Mouse (Mus musculus) limb, embryonic 10.5 days (tissue): ENCODE data around the gene Spag6. TPM values are rescaled to one million over a fixed set of nuclear protein-coding genes. Genes with fewer than 3 reads are reported as not detected.

Experiments used
- DNase-seq: peaks from one replicate; pipeline ENCODE4 v3.0.0-alpha.2; 2017; ENCODE audit warnings: low spot score
- H3K27ac ChIP-seq: fragments of 300-500 bp; sonication (generic); 2 replicates; pipeline ENCODE4 v1.5.1; 2016; ENCODE audit warnings: mild to moderate bottlenecking
- H3K27me3 ChIP-seq: fragments of 300-500 bp; sonication (generic); 2 replicates; pipeline ENCODE4 v1.6.1; 2016; ENCODE audit warnings: low read depth, mild to moderate bottlenecking; ENCODE audit not compliant: poor library complexity, severe bottlenecking
- H3K36me3 ChIP-seq: fragments of 300-500 bp; sonication (generic); 2 replicates; pipeline ENCODE4 v1.6.1; 2016; ENCODE audit warnings: mild to moderate bottlenecking, moderate library complexity
- H3K4me1 ChIP-seq: fragments of 300-500 bp; sonication (generic); 2 replicates; pipeline ENCODE4 v1.6.1; 2016
- H3K4me3 ChIP-seq: fragments of 300-500 bp; sonication (generic); 2 replicates; pipeline ENCODE4 v1.5.1; 2016; ENCODE audit warnings: mild to moderate bottlenecking, moderate library complexity
- H3K9me3 ChIP-seq: fragments of 300-500 bp; sonication (generic); replicated peaks from 2 replicates; pipeline ENCODE4 v1.6.1; 2016; ENCODE audit warnings: mild to moderate bottlenecking
- WGBS: fragments of 180-500 bp; shearing (Covaris S2); methylation state at CpG from one replicate; pipeline ENCODE4 v1.1.7; 2016; 5-methylcytosine and 5-hydroxymethylcytosine counted together
- polyA plus RNA-seq: library from polyadenylated mRNA; unstranded; fragments of >200 nt; fragmentation: Nextera tagmentation; extraction: Ambion mirVana; gene quantifications from 2 replicates; pipeline ENCODE4 v1.2.1, GENCODE M21; 2016

Spag6 gene
- polyA plus RNA-seq, 1 experiment from 2014 or later: not detected

- WGBS: under 1% methylated on average over 56 of the region's 56 CpGs
- H3K4me3 ChIP-seq: peak overlapping the region; percentile 70
- H3K36me3 ChIP-seq: no peaks in the 10 kb centered on the region
- H3K4me1 ChIP-seq: peaks cover 11% of the 10 kb centered on the region
- peak; percentile 89 for DNase-seq
- H3K9me3 ChIP-seq: no peaks in the 10 kb centered on the region
- peaks cover 37% of the 10 kb centered on the region for H3K27me3 ChIP-seq
- peak overlapping the region; percentile 98 for H3K27ac ChIP-seq
These were observed 73.1 kb downstream of the Spag6 start for GRCm38 (mm10) chr2:18766821-18767541.

- Histone ChIP-seq H3K4me1 (peaks cover 11% of the 10 kb centered on the region), H3K27ac (no peak overlapping the region), H3K36me3 (no peaks in the 10 kb centered on the region), H3K4me3 (no peak overlapping the region), H3K9me3 (no peaks in the 10 kb centered on the region), H3K27me3 (peaks cover 51% of the 10 kb centered on the region)
- 96% methylated on average over 2 of the region's 2 CpGs for WGBS
- DNase-seq: no peak
These were observed 74.6 kb downstream of the Spag6 start for GRCm38 (mm10) chr2:18768414-18768813.

DNA sequence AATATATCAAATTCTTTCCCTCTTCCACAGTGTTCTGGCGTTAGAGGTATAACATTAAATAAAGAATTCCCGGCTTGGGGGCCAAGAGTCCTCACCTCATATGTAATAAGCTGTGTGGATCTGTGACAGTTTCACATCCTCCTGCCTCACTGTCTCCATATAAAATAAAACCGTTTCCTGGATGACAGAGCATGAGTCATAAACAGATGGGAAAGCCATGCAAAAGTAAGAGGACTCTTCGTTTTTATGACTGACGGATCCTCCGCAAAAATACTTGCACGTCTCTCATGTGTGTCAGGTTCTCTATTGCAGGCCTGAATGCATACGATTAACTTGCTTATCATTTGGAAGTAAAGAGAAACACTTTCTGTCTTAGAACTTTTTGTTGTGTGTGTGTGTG, 78.6 kb downstream of the Spag6 start:
- H3K4me3 ChIP-seq: no peak overlapping the region
- no peak overlapping the region for H3K27ac ChIP-seq
- no peak for DNase-seq
- no peaks in the 10 kb centered on the region for H3K4me1 ChIP-seq
- WGBS: 90% methylated on average over 8 of the region's 8 CpGs
- H3K27me3 ChIP-seq: peaks cover 82% of the 10 kb centered on the region
- H3K9me3 ChIP-seq: no peaks in the 10 kb centered on the region
- H3K36me3 ChIP-seq: no peaks in the 10 kb centered on the region

- H3K27me3 ChIP-seq: peaks cover 88% of the 10 kb centered on the region
- H3K9me3 ChIP-seq: no peaks in the 10 kb centered on the region
- WGBS: 90% methylated on average over 6 of the region's 6 CpGs
- H3K4me3 ChIP-seq: no peak overlapping the region
- H3K27ac ChIP-seq: no peak overlapping the region
- no peak for DNase-seq
- H3K36me3 ChIP-seq: no peaks in the 10 kb centered on the region
- peaks cover 10% of the 10 kb centered on the region for H3K4me1 ChIP-seq
These were observed 80.5 kb downstream of the Spag6 start for GRCm38 (mm10) chr2:18774326-18774725.

DNA sequence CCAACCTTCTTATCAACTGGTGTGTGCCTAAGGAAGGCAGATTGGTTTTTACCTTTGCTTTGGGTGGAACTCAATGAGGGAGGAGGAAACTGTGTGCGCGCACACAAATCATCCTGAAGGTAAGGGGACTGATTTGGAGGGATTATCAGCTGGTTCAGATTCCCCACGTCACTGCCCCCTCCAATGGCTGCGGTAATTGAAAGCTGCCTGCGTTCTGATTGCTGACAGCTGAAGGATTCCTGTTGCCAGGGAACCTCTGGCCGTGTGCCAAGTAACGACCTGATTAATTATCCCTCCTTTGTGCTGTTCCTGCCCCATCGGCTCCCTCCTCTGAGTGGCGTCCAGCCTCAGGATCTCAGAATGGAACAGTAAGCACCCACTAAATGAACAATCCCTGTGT, 84.4 kb downstream of the Spag6 start:
- Histone ChIP-seq H3K4me3 (no peak overlapping the region), H3K9me3 (no peaks in the 10 kb centered on the region), H3K27ac (no peak overlapping the region), H3K4me1 (peaks cover 10% of the 10 kb centered on the region), H3K27me3 (peaks cover 97% of the 10 kb centered on the region), H3K36me3 (no peaks in the 10 kb centered on the region)
- peak; percentile 85 for DNase-seq
- 22% methylated on average over 9 of the region's 9 CpGs for WGBS

DNA sequence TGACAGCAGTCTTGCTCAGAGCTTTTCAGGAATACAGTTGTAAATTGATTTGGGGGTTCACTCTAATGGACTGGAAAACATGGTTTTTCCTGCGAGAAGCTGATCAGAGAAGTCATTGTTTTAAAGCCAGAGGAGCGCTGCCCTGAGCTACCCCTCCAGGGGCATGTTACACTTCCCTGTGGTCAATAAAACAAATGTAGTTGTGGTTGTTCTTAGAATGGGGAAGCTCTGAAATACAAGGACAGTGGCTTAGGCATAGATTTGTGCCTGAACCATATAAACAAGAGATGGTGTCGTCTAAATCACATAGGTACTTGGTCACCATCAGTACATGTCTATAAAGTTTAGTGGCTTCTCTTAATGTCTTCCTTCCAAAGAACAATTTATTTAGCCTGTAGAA, 86.0 kb downstream of the Spag6 start:
- H3K27ac ChIP-seq: no peak overlapping the region
- H3K4me3 ChIP-seq: no peak overlapping the region
- no peaks in the 10 kb centered on the region for H3K9me3 ChIP-seq
- 71% methylated on average over 3 of the region's 3 CpGs for WGBS
- no peak for DNase-seq
- no peaks in the 10 kb centered on the region for H3K36me3 ChIP-seq
- peaks cover 10% of the 10 kb centered on the region for H3K4me1 ChIP-seq
- peaks cover 93% of the 10 kb centered on the region for H3K27me3 ChIP-seq

GRCm38 (mm10) chr2:18781296-18781695, 87.5 kb downstream of the Spag6 start:
- H3K4me3 ChIP-seq: no peak overlapping the region
- no peak for DNase-seq
- H3K27me3 ChIP-seq: peaks cover 87% of the 10 kb centered on the region
- H3K4me1 ChIP-seq: peaks cover 10% of the 10 kb centered on the region
- H3K9me3 ChIP-seq: no peaks in the 10 kb centered on the region
- 91% methylated on average over 7 of the region's 7 CpGs for WGBS
- no peaks in the 10 kb centered on the region for H3K36me3 ChIP-seq
- H3K27ac ChIP-seq: no peak overlapping the region

DNA sequence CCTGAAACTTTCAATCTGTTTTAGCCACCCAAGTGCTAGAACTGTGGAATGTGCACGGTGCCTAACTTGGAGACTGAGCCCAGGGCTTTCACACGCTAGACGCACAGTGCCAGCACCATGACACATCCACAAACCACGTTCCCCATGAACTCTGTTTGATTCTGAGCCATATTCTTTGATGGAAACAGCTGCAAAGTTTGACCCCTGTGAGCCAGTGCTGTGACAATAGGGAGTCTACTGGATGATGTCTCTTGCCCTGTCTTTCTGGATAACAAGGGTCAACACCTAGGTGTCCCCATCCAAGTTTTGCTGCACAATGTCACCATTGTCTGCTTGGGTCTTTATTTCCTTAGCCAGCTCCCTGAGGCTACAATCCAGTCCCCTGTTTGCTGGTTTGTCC, 100.4 kb downstream of the Spag6 start:
- Histone ChIP-seq H3K4me3 (no peak overlapping the region), H3K4me1 (peaks cover 9% of the 10 kb centered on the region), H3K9me3 (no peaks in the 10 kb centered on the region), H3K27me3 (peaks cover 76% of the 10 kb centered on the region), H3K36me3 (no peaks in the 10 kb centered on the region), H3K27ac (no peak overlapping the region)
- 88% methylated on average over 4 of the region's 4 CpGs for WGBS
- no peak for DNase-seq

- Histone ChIP-seq H3K9me3 (no peaks in the 10 kb centered on the region), H3K4me1 (peaks cover 33% of the 10 kb centered on the region), H3K27ac (no peak overlapping the region), H3K36me3 (no peaks in the 10 kb centered on the region), H3K4me3 (no peak overlapping the region), H3K27me3 (peaks cover 100% of the 10 kb centered on the region)
- WGBS: 79% methylated on average over 8 of the region's 8 CpGs
- DNase-seq: no peak
These were observed 103.9 kb downstream of the Spag6 start for GRCm38 (mm10) chr2:18797776-18798175.

DNA sequence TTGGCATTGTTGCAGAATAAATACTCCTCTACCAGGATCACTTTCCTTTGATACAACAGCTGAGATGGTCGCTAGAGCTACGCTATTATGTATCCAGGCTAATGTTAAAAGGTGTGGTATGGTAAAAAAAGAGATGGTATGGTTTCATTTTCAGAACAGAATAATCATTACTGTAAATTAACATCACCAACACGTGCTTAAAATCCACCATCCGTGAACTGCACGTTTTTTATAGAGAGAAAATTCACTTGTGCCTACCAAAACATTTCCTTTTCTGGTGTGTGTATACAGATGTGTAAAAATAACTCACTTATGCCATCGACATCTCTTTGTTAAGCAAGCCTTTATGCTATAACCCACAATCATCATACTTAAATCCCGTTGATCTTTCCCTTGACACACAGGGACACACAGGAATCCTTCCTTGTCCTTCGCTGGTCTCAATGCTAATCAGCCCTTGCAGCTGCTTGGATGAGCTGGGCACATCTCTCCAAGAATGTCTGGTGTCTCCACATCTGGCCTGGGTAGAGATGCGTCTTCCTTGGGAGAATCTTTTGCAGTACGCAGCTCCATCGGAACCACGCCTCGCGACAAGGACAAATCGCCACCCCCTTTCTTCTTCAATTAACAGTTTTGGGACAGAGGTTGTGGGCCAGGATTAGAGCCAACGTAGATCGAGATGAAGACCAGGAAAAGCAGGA, 105.6 kb downstream of the Spag6 start:
- 13% methylated on average over 17 of the region's 17 CpGs for WGBS
- H3K27ac ChIP-seq: no peak overlapping the region

More for the DNA sequence above, 105.6 kb downstream of the Spag6 start:
- Histone ChIP-seq H3K4me3 (peak overlapping the region; percentile 50), H3K36me3 (no peaks in the 10 kb centered on the region), H3K4me1 (peaks cover 33% of the 10 kb centered on the region), H3K9me3 (no peaks in the 10 kb centered on the region), H3K27me3 (peaks cover 100% of the 10 kb centered on the region)
- peak; percentile 55 for DNase-seq

Other genes with a start within 250 kb of the Spag6 start
- 96.0 and 135 TPM in 2 replicates for gene Commd3, start 21.6 kb upstream of the Spag6 start, polyA plus RNA-seq
- gene Bmi1, start 17.0 kb upstream of the Spag6 start, polyA plus RNA-seq: 16.9 and 22.3 TPM in 2 replicates